ENCODE assay signal across 8 mouse cellular contexts in genomic region chr17:35861198-35861857, GRCm38 (mm10). TPM values are rescaled to one million over a fixed set of nuclear protein-coding genes. Genes with fewer than 3 reads are reported as not detected.
A peak's percentile ranks its signal among the peaks of the same experiment; 100 is the strongest.
DNase-seq lines count a peak whose midpoint lies in the region; ATAC-seq and TF ChIP-seq lines count a peak whose summit lies in the region.

Nrm (plus strand) TSS chr17:35861318.

- H3K9ac ChIP-seq in embryonic facial prominence, embryonic 11.5 days (replicated peaks; ENCODE audit: low read length): peak within 1 kb of the TSS; percentile 88
- peak within 1 kb of the TSS; percentile 76 for H3K9ac ChIP-seq in limb, embryonic 15.5 days
- peak within 1 kb of the TSS; percentile 81 for H3K9ac ChIP-seq in midbrain, postnatal 0 days (replicated peaks; ENCODE audit: low read length, poor library complexity, severe bottlenecking)

- H3K27ac ChIP-seq in embryonic facial prominence, embryonic 11.5 days (replicated peaks; ENCODE audit: low read depth, low read length): peak within 1 kb of the TSS; percentile 88
- peak within 1 kb of the TSS; percentile 97 for H3K27ac ChIP-seq in limb, embryonic 15.5 days
- H3K27ac ChIP-seq in midbrain, postnatal 0 days (ENCODE audit: low read depth, low read length): peak within 1 kb of the TSS; percentile 89

- ATAC-seq in embryonic facial prominence, embryonic 11.5 days (replicated peaks; ENCODE audit: insufficient number of reproducible peaks, low FRiP score, low TSS enrichment, low read depth): peak; percentile 88
- peak; percentile 88 for ATAC-seq in limb, embryonic 15.5 days (ENCODE audit: insufficient number of reproducible peaks, low FRiP score, low TSS enrichment, low read depth)
- ATAC-seq in midbrain, postnatal 0 days (ENCODE audit: low FRiP score): peak; percentile 89

- no peaks in the 10 kb centered on the region for H3K9me3 ChIP-seq in embryonic facial prominence, embryonic 11.5 days (replicated peaks; ENCODE audit: control insufficient read depth, low read length)
- no peaks in the 10 kb centered on the region for H3K9me3 ChIP-seq in limb, embryonic 15.5 days
- H3K9me3 ChIP-seq in midbrain, postnatal 0 days (ENCODE audit: low read length): no peaks in the 10 kb centered on the region

- TF ChIP-seq CTCF in midbrain, postnatal 0 days (IDR thresholded peaks at IDR 0.05): peak; percentile 72

- peaks cover 2% of the 10 kb centered on the region for H3K36me3 ChIP-seq in embryonic facial prominence, embryonic 11.5 days (replicated peaks; ENCODE audit: control insufficient read depth, insufficient read depth, low read depth, low read length)
- H3K36me3 ChIP-seq in limb, embryonic 15.5 days: peaks cover 29% of the 10 kb centered on the region
- peaks cover 4% of the 10 kb centered on the region; the same call in 1 of the 2 replicates for H3K36me3 ChIP-seq in midbrain, postnatal 0 days (ENCODE audit: insufficient read depth, low read length)

- H3K4me1 ChIP-seq in embryonic facial prominence, embryonic 11.5 days (ENCODE audit: control insufficient read depth, insufficient read depth, low read length): no peaks in the 10 kb centered on the region; the same call in 1 of the 2 replicates
- H3K4me1 ChIP-seq in limb, embryonic 15.5 days: peaks cover 19% of the 10 kb centered on the region
- H3K4me1 ChIP-seq in midbrain, postnatal 0 days (ENCODE audit: insufficient read depth, low read length): peaks cover 2% of the 10 kb centered on the region; the same call in 1 of the 2 replicates

- peak within 1 kb of the TSS; percentile 58 for H3K4me2 ChIP-seq in embryonic facial prominence, embryonic 11.5 days (ENCODE audit: low read depth, low read length)
- H3K4me2 ChIP-seq in limb, embryonic 15.5 days: peak within 1 kb of the TSS; percentile 61
- H3K4me2 ChIP-seq in midbrain, postnatal 0 days (ENCODE audit: low read depth, low read length, poor library complexity, severe bottlenecking): peak within 1 kb of the TSS; percentile 62

- DNase-seq in 3134 (ENCODE audit: extremely low read depth, insufficient read length, low spot score): peak; percentile 97
- peak; percentile 93 for DNase-seq in adrenal gland, postnatal 14 days
- DNase-seq in embryonic facial prominence, embryonic 11.5 days (ENCODE audit: low spot score): peak; percentile 91
- DNase-seq in heart, adult 11 months: peak; percentile 99
- DNase-seq in kidney, adult 18-20 months: peak; percentile 95
- peak; percentile 92 for DNase-seq in midbrain, postnatal 0 days (ENCODE audit: low spot score)
- peak; percentile 72 to 82 for DNase-seq in spleen, postnatal 14 days (ENCODE audit: low spot score in 2 of 2)

- no peaks in the 10 kb centered on the region for H3K27me3 ChIP-seq in embryonic facial prominence, embryonic 11.5 days (ENCODE audit: control insufficient read depth, insufficient read depth, low read length)
- H3K27me3 ChIP-seq in limb, embryonic 15.5 days: no peaks in the 10 kb centered on the region
- H3K27me3 ChIP-seq in midbrain, postnatal 0 days (ENCODE audit: insufficient read depth, low read length): no peaks in the 10 kb centered on the region

- under 1% methylated on average over 47 of the region's 47 CpGs for WGBS in embryonic facial prominence, embryonic 11.5 days
- 1% methylated on average over 47 of the region's 47 CpGs for WGBS in limb, embryonic 15.5 days
- under 1% methylated on average over 47 of the region's 47 CpGs for WGBS in midbrain, postnatal 0 days

- peak within 1 kb of the TSS; percentile 65 for H3K4me3 ChIP-seq in embryonic facial prominence, embryonic 11.5 days (ENCODE audit: low read depth, low read length)
- peak within 1 kb of the TSS; percentile 69 for H3K4me3 ChIP-seq in limb, embryonic 15.5 days
- H3K4me3 ChIP-seq in midbrain, postnatal 0 days (ENCODE audit: low read depth, low read length): peak within 1 kb of the TSS; percentile 80

RNA-seq across cellular contexts. Expression of gene Nrm, which starts in this region (rescaled TPM):
- total RNA-seq in adrenal gland, postnatal 14 days (2021): 10.6 and 15.9 TPM in 2 replicates
- polyA plus RNA-seq in embryonic facial prominence, embryonic 11.5 days (2014; fragmentation: Nextera tagmentation; extraction: Ambion mirVana): 48.8 and 53.2 TPM in 2 replicates
- 55.5 and 59.0 TPM in 2 replicates for polyA plus RNA-seq in limb, embryonic 15.5 days (2015; fragmentation: Nextera tagmentation; extraction: Ambion mirVana)
- total RNA-seq in midbrain, postnatal 0 days (2014; rRNA removed): 7.6 and 12.1 TPM in 2 replicates
- 11.0 and 11.8 TPM in 2 replicates for polyA plus RNA-seq in midbrain, postnatal 0 days (2015; fragmentation: Nextera tagmentation; extraction: Ambion mirVana)

Comparison
In these comparisons a context has a peak if more than half of its experiments do, and no peak if none do; other contexts are left out.
1. Peak in every context shown above with its lines: DNase-seq, ATAC-seq, H3K4me3 ChIP-seq and H3K27ac ChIP-seq.